Mouse (Mus musculus) 3134 (cell line): Measurements from ENCODE around the gene Daglb.

Experiments used
- DNase-seq: peaks from one replicate; pipeline ENCODE4 v3.0.0-alpha.2; 2011; ENCODE audit warnings: low spot score; ENCODE audit not compliant: insufficient read length; ENCODE audit errors: extremely low read depth

Daglb gene

GRCm38 (mm10) chr5:143464100-143464756 is at the start of gene Daglb:
Daglb (plus strand) TSS chr5:143464584.
- DNase-seq: peak; percentile 92

- no peak for DNase-seq
These were observed 42.9 kb upstream of the Daglb start for GRCm38 (mm10) chr5:143421484-143421883.

- DNase-seq: no peak
These were observed 41.4 kb upstream of the Daglb start for GRCm38 (mm10) chr5:143422990-143423389.

DNA sequence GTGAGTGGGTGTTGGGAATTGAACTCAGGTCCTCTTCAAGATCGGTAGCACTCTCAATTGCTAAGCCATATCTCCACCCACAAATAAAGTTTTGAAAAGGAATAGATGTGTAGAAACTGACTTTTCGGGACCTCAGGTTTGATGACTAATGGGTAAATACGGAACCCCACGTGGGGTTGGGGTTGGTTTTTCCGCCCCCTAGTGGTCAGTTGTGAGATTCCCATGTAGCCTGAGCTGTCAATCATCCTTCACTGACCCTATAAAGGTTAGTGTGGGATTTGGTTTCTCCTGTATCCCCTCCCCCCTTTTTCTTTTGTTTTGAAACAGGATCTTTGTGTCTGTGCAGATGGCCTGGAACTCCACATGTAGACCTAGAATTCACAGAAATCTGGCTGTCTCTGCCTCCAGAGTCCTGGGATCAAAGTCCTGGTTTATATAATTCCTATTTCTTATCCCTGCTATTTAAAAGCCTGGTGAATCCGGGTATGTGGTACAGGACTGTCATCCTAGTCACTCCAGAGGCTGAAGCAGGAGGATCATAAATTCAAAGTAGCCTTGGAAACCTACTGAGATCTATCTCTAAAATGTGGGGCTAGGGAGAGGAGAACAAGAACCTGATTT is 40.4 kb upstream of the Daglb start:
- DNase-seq: peak; percentile 29

GRCm38 (mm10) chr5:143434421-143434820 is 30.0 kb upstream of the Daglb start:
- DNase-seq: peak; percentile 35

- no peak for DNase-seq
These were observed 23.1 kb upstream of the Daglb start for GRCm38 (mm10) chr5:143441298-143441697.

- no peak for DNase-seq
These were observed 22.6 kb upstream of the Daglb start for GRCm38 (mm10) chr5:143441753-143442152.

GRCm38 (mm10) chr5:143463671-143464070 is 713 bp upstream of the Daglb start:
- DNase-seq: no peak

DNA sequence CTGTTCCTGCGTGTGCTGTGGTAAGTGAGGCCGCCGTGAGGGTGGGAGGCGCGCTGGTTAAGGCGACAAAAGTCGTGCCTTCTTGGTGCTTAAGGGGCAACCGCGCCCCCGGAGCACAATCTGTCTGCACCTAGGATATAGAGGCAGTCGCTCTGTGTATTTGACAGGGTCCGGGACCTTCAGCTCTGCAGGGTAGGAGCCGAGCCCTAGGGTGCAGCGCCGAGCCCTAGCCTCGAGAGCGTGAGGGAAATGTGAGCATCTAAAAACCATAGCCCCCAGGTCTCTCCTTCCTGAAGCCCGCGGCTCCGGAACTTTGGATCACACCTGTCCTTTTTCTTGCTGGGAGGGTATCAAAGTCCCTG is 354 bp downstream of the Daglb start:
- DNase-seq: no peak

DNA sequence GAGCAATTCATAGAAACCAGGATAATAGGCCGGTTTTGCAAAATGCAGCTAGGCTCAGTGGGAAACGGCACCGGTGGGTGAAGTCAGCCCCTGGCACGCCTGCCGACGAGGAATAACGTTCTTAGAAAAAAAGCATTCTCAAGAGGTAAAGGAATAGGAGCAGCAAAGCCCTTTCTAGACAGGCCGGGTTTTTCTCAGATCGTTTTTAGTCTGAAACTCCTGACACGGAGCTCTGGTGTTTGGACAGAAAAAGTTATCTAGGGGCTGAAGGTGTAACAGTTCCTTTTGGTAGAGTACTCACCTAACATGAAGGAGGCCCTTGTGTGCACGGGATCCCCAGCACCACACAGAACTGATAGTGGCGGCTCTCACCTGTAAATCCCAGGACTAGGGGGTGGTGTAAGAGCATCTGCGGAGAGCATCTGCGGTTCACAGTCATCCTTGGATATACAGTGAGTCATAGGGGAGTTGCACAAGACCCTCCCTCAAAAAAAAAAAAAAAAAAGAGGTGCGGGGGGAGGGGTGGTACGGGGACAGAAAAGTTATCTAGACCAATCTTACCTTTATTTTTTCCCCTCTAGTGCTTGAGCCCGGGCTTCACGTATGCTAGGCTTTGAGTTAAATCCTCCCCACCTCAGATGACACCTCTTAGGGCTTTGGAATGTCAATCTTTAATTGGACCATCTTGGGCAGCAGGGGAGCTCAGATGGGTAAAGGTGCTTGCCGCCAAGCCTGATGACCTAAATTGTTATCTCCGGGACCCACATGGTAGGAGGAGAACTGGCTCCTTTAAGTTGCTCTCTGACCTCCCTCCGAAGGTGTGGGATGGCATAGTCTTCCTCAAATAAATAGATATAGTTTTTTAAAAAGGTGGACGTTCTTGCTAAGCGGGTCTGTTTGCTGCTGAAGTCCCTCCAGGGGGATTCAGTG is 1.0 kb downstream of the Daglb start:
- no peak for DNase-seq

- no peak for DNase-seq
These were observed 2.7 kb downstream of the Daglb start for GRCm38 (mm10) chr5:143466891-143467669.

DNA sequence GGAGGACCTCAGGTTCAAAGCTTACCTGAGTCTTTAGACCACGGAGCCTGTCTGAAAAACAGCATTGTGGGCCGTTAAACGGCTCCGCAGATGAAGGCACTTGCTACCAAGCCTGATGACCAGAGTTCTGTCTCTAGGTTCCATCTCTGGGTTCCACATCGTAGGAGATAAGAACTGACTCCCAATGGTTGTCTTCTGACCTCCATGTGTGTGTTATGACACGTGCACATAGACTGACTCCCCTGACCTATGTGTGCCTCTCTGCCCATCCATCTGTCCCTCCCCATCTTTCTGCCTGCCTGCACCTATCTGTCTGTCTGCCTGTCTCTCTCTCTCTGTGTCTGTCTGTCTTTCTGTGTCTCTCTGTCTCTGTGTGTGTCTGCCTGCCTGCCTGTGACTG is 3.5 kb downstream of the Daglb start:
- DNase-seq: no peak

DNA sequence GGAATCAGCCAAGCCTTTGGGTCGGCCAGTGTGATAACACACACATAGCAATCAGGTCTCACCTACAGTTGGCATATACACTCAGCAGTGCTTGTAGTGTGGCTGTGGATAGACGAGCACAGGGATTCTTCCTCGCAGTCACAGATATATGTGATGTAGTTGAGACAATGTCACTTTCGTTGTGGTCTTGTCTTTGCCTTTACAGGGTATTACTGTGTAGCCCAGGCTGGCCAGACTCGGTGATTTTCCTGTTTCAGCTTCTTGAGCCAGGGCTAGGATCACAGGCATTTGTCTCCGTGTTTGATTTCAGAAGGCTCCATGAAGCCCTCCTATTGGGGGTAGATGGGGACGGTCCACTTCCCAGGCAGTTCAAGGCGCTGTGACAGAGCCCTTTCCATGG is 5.2 kb downstream of the Daglb start:
- no peak for DNase-seq

GRCm38 (mm10) chr5:143470421-143471164 is 6.2 kb downstream of the Daglb start:
- DNase-seq: no peak

DNA sequence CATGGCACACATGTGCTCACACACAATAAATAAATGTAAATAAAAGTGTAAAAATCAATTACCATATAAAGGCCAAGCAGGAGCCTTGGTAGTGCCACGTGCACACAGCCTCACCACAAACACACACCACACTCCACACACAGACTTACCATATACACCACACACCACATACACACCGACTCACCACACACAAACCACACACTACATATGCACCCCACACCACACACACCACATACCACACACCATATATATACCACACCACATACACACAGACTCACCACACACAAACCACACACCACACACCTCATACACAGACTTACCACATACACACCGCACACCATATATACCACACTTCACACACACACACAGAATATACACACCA is 6.8 kb downstream of the Daglb start:
- no peak for DNase-seq

GRCm38 (mm10) chr5:143471953-143472618 is 7.7 kb downstream of the Daglb start:
- no peak for DNase-seq

GRCm38 (mm10) chr5:143475153-143475844 is 10.9 kb downstream of the Daglb start:
- DNase-seq: peak; percentile 79

- no peak for DNase-seq
These were observed 11.6 kb downstream of the Daglb start for GRCm38 (mm10) chr5:143476013-143476412.

DNA sequence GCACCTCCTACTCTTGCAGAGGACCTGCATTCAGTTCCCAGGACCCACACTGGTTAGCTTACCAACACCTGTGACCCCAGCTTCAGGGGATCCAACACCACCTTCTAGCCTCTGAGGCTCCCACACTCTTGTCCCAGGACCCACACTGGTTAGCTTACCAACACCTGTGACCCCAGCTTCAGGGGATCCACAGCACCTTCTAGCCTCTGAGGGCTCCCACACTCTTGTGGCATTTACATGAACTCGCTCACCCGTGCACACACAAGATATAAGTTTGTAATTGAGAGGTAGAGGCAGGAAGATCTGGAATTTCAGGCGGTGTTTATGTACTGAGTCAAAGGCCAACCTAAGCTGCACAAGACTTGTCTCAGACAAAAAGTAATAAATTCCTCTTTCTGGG is 13.5 kb downstream of the Daglb start:
- DNase-seq: no peak
